Mouse (Mus musculus): ENCODE measurements at regions not wholly inside any gene's neighbourhood (a gene's known extent, or its start where the extent isn't known, plus 50 kb on each side); places are given as distances from the start of the nearest gene placed in this dataset.

- Histone ChIP-seq H3K4me3 (ENCODE audit: low read depth, low read length) (no peak overlapping the region), H3K9ac (replicated peaks; ENCODE audit: low read depth, low read length) (no peak overlapping the region), H3K36me3 (replicated peaks; ENCODE audit: control insufficient read depth, insufficient read depth, low read length) (no peaks in the 10 kb centered on the region), H3K27me3 (ENCODE audit: control insufficient read depth, insufficient read depth, low read length) (no peaks in the 10 kb centered on the region), H3K9me3 (replicated peaks; ENCODE audit: control insufficient read depth, low read length) (no peaks in the 10 kb centered on the region), H3K27ac (ENCODE audit: low read depth) (no peak overlapping the region), H3K4me1 (ENCODE audit: control insufficient read depth, insufficient read depth) (no peaks in the 10 kb centered on the region), H3K4me2 (ENCODE audit: low read depth, low read length) (no peak overlapping the region)
- ATAC-seq (ENCODE audit: insufficient read depth, low read depth): no peak
- no peak for DNase-seq (ENCODE audit: low spot score)
- 59% methylated on average over 2 of the region's 2 CpGs for WGBS
- TF ChIP-seq EP300 (IDR thresholded peaks at IDR 0.05; ENCODE audit: low read depth): no peak
- no peak for TF ChIP-seq CTCF (IDR thresholded peaks at IDR 0.05; ENCODE audit: low read depth)
Observed at GRCm38 (mm10) chr10:124402647-124403046, 986.6 kb downstream of the Slc16a7 start.

DNA sequence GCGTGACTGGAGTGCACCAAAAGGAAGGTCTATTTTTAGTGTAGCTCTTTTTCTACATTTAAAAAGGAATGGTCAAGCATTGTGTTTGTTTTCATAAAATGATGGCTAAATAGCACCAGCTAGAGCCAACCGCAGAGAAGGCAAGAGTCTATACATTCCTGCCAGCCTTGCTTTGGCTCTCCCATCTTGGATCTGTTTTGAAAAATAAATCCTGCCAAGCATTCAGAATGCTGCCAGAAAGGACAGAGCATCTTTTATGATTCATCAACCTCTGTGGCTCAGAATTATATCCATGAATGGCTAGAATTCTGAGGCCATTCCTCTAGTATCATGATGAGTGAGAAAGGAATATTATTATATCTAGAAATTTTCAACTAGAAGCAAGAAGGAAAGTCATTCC lies 979.6 kb downstream of the Slc16a7 start:
- Histone ChIP-seq H3K4me1 (ENCODE audit: control insufficient read depth, insufficient read depth) (no peaks in the 10 kb centered on the region), H3K4me2 (ENCODE audit: low read depth, low read length) (no peak overlapping the region), H3K36me3 (replicated peaks; ENCODE audit: control insufficient read depth, insufficient read depth, low read length) (no peaks in the 10 kb centered on the region), H3K27ac (ENCODE audit: low read depth) (no peak overlapping the region), H3K9ac (replicated peaks; ENCODE audit: low read depth, low read length) (no peak overlapping the region), H3K9me3 (replicated peaks; ENCODE audit: control insufficient read depth, low read length) (no peaks in the 10 kb centered on the region), H3K27me3 (ENCODE audit: control insufficient read depth, insufficient read depth, low read length) (no peaks in the 10 kb centered on the region), H3K4me3 (ENCODE audit: low read depth, low read length) (no peak overlapping the region)
- ATAC-seq (ENCODE audit: insufficient read depth, low read depth) (no peak), DNase-seq (ENCODE audit: low spot score) (no peak)
- TF ChIP-seq CTCF (IDR thresholded peaks at IDR 0.05; ENCODE audit: low read depth) (no peak), EP300 (IDR thresholded peaks at IDR 0.05; ENCODE audit: low read depth) (no peak)
- WGBS: 54% methylated on average over 2 of the region's 2 CpGs

- Histone ChIP-seq H3K4me3 (ENCODE audit: low read depth, low read length) (no peak overlapping the region), H3K9me3 (replicated peaks; ENCODE audit: control insufficient read depth, low read length) (no peaks in the 10 kb centered on the region), H3K4me1 (ENCODE audit: control insufficient read depth, insufficient read depth) (no peaks in the 10 kb centered on the region), H3K4me2 (ENCODE audit: low read depth, low read length) (no peak overlapping the region), H3K27ac (ENCODE audit: low read depth) (no peak overlapping the region), H3K36me3 (replicated peaks; ENCODE audit: control insufficient read depth, insufficient read depth, low read length) (no peaks in the 10 kb centered on the region), H3K9ac (replicated peaks; ENCODE audit: low read depth, low read length) (no peak overlapping the region), H3K27me3 (ENCODE audit: control insufficient read depth, insufficient read depth, low read length) (no peaks in the 10 kb centered on the region)
- ATAC-seq (ENCODE audit: insufficient read depth, low read depth): no peak
- 84% methylated on average over 6 of the region's 6 CpGs for WGBS
- no peak for TF ChIP-seq EP300 (IDR thresholded peaks at IDR 0.05; ENCODE audit: low read depth)
- TF ChIP-seq CTCF (IDR thresholded peaks at IDR 0.05; ENCODE audit: low read depth): no peak
- no peak for DNase-seq (ENCODE audit: low spot score)
Observed at GRCm38 (mm10) chr10:124416531-124416930, 972.7 kb downstream of the Slc16a7 start.

GRCm38 (mm10) chr10:124423418-124423817 lies 965.8 kb downstream of the Slc16a7 start:
- no peak overlapping the region for H3K27ac ChIP-seq (ENCODE audit: low read depth)
- TF ChIP-seq CTCF (IDR thresholded peaks at IDR 0.05; ENCODE audit: low read depth): no peak
- TF ChIP-seq EP300 (IDR thresholded peaks at IDR 0.05; ENCODE audit: low read depth): no peak
- ATAC-seq (ENCODE audit: insufficient read depth, low read depth) (no peak), DNase-seq (ENCODE audit: low spot score) (no peak)
- no peak overlapping the region for H3K9ac ChIP-seq (replicated peaks; ENCODE audit: low read depth, low read length)
- no peaks in the 10 kb centered on the region for H3K4me1 ChIP-seq (ENCODE audit: control insufficient read depth, insufficient read depth)
- no peaks in the 10 kb centered on the region for H3K9me3 ChIP-seq (replicated peaks; ENCODE audit: control insufficient read depth, low read length)
- no peaks in the 10 kb centered on the region for H3K27me3 ChIP-seq (ENCODE audit: control insufficient read depth, insufficient read depth, low read length)
- H3K4me2 ChIP-seq (ENCODE audit: low read depth, low read length): no peak overlapping the region
- no peak overlapping the region for H3K4me3 ChIP-seq (ENCODE audit: low read depth, low read length)
- H3K36me3 ChIP-seq (replicated peaks; ENCODE audit: control insufficient read depth, insufficient read depth, low read length): no peaks in the 10 kb centered on the region
- 17% methylated on average over 2 of the region's 2 CpGs for WGBS
